Mouse (Mus musculus) T-helper 17 cell (primary cell): ENCODE measurements around the gene Iars.

Experiments
- in situ Hi-C, 2 experiments: fragments of 300-600 bp; cut with MboI, MseI; formaldehyde crosslinking; loops; 1 replicate in 1 of 2; 2 replicates in 1 of 2; pipeline ENCODE4 v1.15.1; 2025; ENCODE audit warnings: high pct_unique_total_duplicates in 2 of 2

The Iars gene

GRCm38 (mm10) chr13:49681351-49682232 is at the start of gene Iars:
Gene Iars, plus strand, starts transcription at chr13:49682100.
- in situ Hi-C loops: no loop called here

DNA sequence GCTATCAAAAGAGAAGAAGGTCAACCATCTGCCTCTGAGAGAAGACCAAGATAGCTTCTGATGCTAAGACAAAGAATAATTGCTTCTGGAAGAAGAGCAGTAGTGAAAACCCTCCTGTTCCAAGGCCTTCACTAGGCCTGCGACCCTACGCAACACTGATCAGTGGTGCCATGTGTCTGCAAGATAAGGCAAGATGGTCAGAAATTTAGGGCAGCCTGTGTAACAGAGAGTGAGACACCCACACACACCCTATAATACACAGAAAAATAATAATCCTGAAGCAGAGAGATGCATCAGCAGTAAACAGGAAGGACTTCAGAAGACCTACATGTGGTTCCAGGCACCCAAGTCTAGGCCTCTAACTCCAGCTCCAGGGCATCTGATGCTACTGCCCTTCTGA is 41.9 kb upstream of the Iars start:
- in situ Hi-C loops: loop anchor here (5.0 kb wide), 2 partner anchors 188 to 193 kb away; no protein-coding TSS in a partner anchor

DNA sequence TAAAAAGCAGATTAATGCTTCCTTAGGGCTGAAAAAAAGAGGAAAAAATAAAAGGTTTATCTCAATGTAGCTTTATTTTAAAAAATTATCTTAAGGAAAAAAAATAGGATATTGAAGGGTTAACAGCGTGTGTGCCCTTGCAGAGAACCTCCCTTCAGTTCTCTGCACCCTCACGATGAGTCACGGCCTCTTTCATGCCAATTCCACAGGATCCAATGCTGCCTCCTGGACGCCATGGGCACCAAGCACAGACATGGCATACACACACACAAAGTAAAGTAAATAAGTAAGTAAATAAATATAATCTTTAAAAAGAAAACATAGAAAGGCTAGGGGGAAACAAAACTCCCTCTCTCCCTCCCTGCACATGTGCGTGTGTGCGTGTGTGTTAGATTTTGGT is 39.2 kb upstream of the Iars start:
- in situ Hi-C loops: loop anchor here (5.0 kb wide), 2 partner anchors 190 to 195 kb away; no protein-coding TSS in a partner anchor

DNA sequence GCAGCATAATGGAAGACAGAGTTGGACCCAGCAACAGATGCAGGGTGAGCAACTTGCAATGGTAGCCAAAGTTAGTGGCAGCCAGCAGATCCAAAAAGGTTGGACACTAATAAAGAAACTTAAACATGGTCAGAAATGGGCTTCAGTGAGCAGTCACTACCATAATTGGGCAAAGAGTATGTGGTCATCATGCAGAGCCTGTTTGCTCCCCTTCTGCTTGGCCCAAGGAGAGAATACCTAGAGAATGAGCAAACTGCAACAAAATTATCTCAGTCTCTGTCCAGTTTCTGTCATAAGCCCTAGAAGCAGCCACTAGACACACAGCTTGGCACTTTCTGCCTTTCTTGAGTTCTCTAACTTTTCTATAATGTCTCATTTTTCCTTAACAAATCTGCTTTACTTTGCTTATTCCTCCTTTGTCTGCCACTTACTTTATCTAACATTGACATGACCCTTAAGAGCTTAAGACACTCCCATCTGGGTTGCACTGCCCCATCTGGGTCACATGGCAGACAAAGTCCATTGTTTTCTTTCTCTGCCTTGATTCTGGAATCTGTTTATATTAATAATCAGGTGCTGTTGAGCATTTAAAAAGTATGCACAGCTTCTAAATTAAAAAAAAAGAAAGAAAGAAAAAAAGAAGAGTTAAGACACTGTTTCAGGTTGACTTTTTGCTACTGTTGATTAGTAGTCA is 38.1 kb upstream of the Iars start:
- in situ Hi-C loops: loop anchor here (5.0 kb wide), 2 partner anchors 192 to 197 kb away; no protein-coding TSS in a partner anchor

DNA sequence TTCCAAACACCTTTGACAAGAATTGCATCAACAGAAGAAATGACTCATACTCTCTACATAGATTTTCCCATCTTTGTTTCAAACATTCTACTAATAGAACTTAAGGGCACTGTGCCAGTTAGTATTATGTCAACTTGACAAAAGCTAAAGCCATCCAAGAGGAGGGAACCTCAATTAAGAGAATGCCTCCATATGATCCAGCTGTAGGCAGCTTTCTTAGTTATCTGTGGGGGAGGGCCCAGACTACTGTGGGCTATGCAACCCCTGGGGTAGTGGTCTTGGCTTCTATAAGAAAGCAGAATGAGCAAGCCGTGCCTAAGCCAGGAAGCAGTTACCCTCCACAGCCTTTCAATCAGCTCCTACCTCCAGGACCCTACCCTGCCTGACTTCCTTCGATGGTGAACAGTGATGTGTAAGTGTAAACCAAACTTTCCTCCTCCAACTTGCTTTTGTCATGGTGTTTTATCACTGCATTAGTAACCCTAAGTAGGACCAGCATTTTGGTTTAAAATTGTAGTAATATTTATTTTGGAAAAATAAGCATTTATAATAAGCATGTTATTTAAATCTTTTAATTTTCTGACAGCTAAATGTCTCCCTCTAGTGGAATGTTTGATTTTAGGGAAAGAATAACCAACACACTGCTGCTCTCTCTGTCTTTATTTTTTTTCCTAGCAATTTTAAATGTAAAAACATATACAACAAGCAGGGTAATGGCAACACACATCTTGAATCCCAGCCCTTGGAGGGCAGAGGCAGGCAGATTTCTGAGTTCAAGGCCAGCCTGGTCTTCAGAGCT is 37.0 kb upstream of the Iars start:
- in situ Hi-C loops: loop anchor here (5.0 kb wide), 2 partner anchors 193 to 198 kb away; no protein-coding TSS in a partner anchor

DNA sequence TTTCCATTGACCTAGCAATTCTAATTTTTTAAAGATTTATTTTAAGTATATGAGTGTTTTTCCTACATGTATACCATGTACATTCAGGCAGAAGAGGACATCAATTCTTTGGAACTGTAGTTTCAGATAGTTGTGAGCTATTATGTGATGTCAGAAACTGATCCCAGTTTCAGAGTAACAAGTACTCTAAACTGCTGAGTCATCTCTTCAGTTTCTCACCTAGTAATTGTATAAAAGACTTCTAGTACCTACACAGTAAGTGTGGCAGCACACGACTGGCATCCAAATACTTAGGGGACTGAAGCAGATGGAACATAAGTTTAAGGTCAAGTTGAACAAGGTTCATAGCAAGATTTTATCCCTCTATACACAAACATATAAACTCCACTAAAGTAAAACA is 35.9 kb upstream of the Iars start:
- in situ Hi-C loops: no loop called here

DNA sequence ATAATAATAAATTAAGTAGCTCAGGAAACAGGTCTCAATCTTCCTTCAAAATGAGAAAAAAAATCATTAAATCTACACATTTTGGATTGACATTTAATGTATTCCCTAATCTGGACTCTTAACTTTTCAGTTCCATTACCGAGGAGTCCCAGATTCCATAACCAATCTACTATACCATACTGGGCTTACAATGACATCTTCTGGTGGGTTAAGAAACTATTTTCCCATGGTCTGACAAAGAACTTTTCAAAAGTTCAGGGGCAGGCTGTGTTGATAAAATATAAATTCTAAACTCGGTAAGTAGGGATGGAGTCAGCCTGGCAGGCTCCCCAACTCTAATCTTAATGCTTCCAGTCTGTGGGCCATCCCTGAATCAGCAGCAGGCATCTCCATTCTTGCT is 30.8 kb upstream of the Iars start:
- in situ Hi-C loops: loop anchor here in 1 of 2 experiments (25.0 kb wide), 1 partner anchor 1139 kb away; the partner anchor contains the start of genes A830005F24Rik and Zfp169

- in situ Hi-C loops: loop anchor here in 1 of 2 experiments (25.0 kb wide), 1 partner anchor 1140 kb away; the partner anchor contains the start of genes A830005F24Rik and Zfp169
Observed at GRCm38 (mm10) chr13:49651781-49652351, 30.0 kb upstream of the Iars start.

DNA sequence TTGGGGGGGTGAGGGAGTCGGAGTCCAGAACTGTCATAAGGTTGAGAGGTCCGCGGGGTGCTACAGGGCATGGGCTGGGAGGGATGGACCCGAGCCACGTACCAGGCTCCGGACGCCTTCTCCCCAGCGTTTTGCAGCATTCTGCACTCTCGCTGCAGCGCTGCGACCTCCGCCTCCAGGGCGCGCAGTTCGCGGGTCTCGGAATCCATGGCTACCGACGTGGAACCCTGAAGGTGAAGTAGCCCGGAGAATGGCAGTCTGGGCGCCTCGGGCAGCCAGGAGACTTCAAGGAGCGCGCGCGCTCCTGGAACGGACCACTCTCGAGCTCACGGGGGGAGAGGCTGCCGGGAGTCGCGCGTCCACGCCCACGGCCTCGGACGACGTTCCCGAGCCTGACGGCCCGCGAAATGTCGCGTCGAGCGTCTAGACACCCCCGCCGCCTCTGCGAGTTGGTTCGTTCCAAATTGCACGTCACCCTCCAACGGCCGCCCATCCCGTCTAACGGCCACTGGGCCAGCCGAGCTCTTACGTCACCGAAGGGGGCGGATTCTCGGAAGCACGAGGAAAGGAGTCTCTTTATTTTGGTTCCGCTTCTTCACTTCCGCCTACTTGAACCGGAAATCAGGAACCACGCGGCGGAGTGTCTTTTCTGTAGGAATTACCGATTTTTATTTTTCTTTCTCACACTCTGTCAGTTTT is 29.3 kb upstream of the Iars start, which contains the start of the genes Cenpp and Nol8:
Gene Cenpp, minus strand, starts transcription at position 305 of the 699 bp plus-strand sequence.
Gene Nol8, plus strand, starts transcription at position 598 of the 699 bp plus-strand sequence.
- in situ Hi-C loops: loop anchor here in 1 of 2 experiments (25.0 kb wide), 1 partner anchor 1140 kb away; the partner anchor contains the start of genes A830005F24Rik and Zfp169

DNA sequence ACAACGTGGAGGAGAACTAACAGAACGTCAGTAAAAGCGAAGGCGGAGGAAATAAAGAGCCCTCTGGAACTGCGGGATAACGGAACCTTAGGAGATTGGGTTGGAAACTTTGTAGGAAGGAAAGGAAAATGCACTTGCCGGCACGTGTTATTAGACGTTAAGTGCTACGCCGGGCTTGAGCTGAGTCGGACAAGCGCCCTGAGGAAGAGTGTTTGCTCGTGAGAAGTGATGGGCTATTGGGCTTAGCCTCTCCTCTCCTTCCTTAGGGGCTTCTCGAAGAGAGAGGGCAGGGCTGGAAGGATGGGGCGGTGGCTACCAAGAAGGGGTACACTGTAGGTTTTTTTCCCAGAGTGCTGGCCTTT is 28.7 kb upstream of the Iars start:
- in situ Hi-C loops: loop anchor here in 1 of 2 experiments (25.0 kb wide), 1 partner anchor 1141 kb away; the partner anchor contains the start of genes A830005F24Rik and Zfp169

- in situ Hi-C loops: no loop called here
Observed at GRCm38 (mm10) chr13:49677793-49678192, 4.1 kb upstream of the Iars start.

- in situ Hi-C loops: no loop called here
Observed at GRCm38 (mm10) chr13:49682233-49682846, 440 bp downstream of the Iars start.

DNA sequence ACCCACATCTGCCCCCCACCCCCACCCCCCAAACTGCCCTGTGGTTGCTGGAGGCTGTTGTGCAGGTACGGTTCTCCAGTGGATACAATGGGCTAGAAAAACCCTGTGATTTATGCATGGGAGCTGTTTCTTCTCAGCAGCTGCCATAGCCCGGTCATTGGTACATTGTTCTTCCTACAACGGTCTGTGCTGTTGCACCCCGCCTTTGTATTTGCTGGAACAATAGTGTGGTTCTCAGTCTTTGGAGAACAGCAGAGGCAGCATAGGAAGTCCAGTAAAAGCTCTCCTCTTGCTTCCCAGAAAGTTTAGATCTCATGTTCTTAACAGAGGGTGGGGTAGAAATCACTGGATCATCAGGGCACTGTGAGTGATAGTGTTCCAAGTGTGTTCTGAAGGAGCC is 2.4 kb downstream of the Iars start:
- in situ Hi-C loops: no loop called here

GRCm38 (mm10) chr13:49691056-49691455 is 9.2 kb downstream of the Iars start:
- in situ Hi-C loops: no loop called here

- in situ Hi-C loops: loop anchor here (5.0 to 25.0 kb wide), 2 partner anchors 34 to 791 kb away; no protein-coding TSS in a partner anchor
Observed at GRCm38 (mm10) chr13:49703216-49703779, 21.4 kb downstream of the Iars start.

DNA sequence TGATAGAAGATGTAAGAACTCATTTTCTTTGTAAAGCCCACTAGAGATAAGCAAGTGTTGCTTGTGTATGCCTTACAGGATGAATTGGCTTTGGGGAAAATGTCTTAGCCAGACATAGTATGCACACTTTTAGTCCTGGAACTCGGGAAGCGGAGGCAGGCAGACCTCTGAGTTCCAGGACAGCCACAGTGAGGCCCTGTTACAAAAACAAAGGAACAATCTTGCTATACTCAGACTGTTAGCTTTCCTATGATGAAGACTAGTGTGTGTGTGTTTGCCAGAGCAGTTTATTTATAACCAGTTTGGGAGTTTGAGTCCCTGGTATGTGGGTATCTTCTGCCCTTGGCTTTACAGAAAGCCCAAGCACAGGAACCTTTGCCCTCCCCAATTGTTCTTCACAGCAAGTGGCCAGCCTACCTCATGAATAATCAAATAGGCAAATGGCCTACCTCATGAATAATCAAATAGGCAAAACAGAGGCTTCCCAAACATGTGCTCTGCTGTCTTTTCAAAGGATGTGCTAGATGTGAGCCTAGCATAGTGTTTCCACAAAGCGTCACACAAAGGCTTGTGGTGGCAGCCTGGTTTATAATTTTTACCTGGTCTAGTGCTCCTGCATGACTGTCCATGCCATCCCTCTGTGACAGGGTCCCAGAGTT is 24.3 kb downstream of the Iars start:
- in situ Hi-C loops: loop anchor here in 1 of 2 experiments (25.0 kb wide), 1 partner anchor 794 kb away; no protein-coding TSS in a partner anchor

GRCm38 (mm10) chr13:49708311-49708710 is 26.4 kb downstream of the Iars start:
- in situ Hi-C loops: loop anchor here in 1 of 2 experiments (25.0 kb wide), 1 partner anchor 796 kb away; no protein-coding TSS in a partner anchor

GRCm38 (mm10) chr13:49712047-49712721 is 30.3 kb downstream of the Iars start:
- in situ Hi-C loops: loop anchor here in 1 of 2 experiments (10.0 to 25.0 kb wide), 2 partner anchors 47 to 800 kb away; no protein-coding TSS in a partner anchor
